ENCODE assay signal across 12 mouse cellular contexts in the genomic region with DNA sequence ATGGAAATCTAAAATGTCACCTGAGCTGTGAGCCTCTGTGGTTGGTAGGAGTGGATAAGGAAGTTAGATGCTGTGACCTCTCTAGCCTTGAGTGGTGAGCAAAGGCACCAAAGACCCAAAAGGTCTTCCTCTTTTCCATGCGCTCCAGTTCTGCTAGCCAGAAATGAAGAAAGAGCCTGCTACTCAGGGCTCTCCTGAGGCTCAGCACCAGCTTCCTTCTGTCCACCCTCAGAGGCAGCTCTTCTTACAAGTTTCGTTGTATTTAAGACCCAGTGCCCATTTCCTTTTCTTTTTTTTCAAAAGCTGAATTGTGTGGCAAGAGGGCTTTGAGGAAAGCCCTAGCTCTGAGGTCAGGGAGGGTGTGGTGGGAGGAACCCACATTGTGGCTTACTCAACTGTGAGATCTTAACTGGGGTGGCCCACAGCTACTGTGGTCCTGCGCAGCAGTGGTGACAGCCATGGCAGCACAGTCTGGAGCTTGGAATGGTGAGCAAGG. TPM values are rescaled to one million over a fixed set of nuclear protein-coding genes. Genes with fewer than 3 reads are reported as not detected.
DNase-seq lines count a peak whose midpoint lies in the region; ATAC-seq and TF ChIP-seq lines count a peak whose summit lies in the region.
"Had no signal": no experiment of that assay in that cellular context is flagged by ENCODE, and none has a peak within 500 bp of the region (broad histone marks: within the 10 kb centered on the region; RNA-seq: fewer than 3 reads in every experiment).

No protein-coding gene starts in this region.

- no peak for TF ChIP-seq CTCF in bone marrow macrophage, adult 2 months (IDR thresholded peaks at IDR 0.05; ENCODE audit: low read depth, low read length)
- TF ChIP-seq CTCF in liver, embryonic 14.5 days (IDR thresholded peaks at IDR 0.05; ENCODE audit: low read depth) = no peak

- H3K36me3 ChIP-seq in lung, embryonic 16.5 days (ENCODE audit: control insufficient read depth, insufficient read depth, low read length) = no peaks in the 10 kb centered on the region
- H3K36me3 ChIP-seq in liver, embryonic 14.5 days (replicated peaks; ENCODE audit: control insufficient read depth, insufficient read depth, low read depth) = no peaks in the 10 kb centered on the region
- no peaks in the 10 kb centered on the region for H3K36me3 ChIP-seq in forebrain, embryonic 15.5 days
- no peaks in the 10 kb centered on the region for H3K36me3 ChIP-seq in midbrain, embryonic 10.5 days
- H3K36me3 ChIP-seq: hindbrain, embryonic 12.5 days; neural tube, embryonic 15.5 days had no signal

- no peak overlapping the region for H3K4me2 ChIP-seq in lung, embryonic 16.5 days (ENCODE audit: low read depth, low read length)
- no peak overlapping the region for H3K4me2 ChIP-seq in liver, embryonic 14.5 days (ENCODE audit: low read depth)
- no peak overlapping the region for H3K4me2 ChIP-seq in forebrain, embryonic 15.5 days (replicated peaks)
- H3K4me2 ChIP-seq: hindbrain, embryonic 12.5 days; midbrain, embryonic 11.5 days; neural tube, embryonic 15.5 days had no signal

- no peak overlapping the region for H3K4me3 ChIP-seq in lung, embryonic 16.5 days (ENCODE audit: low read length)
- no peak overlapping the region for H3K4me3 ChIP-seq in bone marrow macrophage, adult 2 months (ENCODE audit: insufficient read depth, low read length)
- H3K4me3 ChIP-seq in liver, embryonic 14.5 days (ENCODE audit: insufficient read depth in 1 of 2, low read depth in 2 of 2, low read length in 2 of 2) = no peak overlapping the region
- H3K4me3 ChIP-seq in forebrain, embryonic 15.5 days = no peak overlapping the region
- no peak overlapping the region for H3K4me3 ChIP-seq in midbrain, embryonic 10.5 days
- H3K4me3 ChIP-seq: hindbrain, embryonic 12.5 days; neural tube, embryonic 15.5 days had no signal

- no peak for TF ChIP-seq EP300 in liver, embryonic 14.5 days (IDR thresholded peaks at IDR 0.05; ENCODE audit: low read depth)

- no peaks in the 10 kb centered on the region for H3K4me1 ChIP-seq in lung, embryonic 16.5 days (replicated peaks; ENCODE audit: control insufficient read depth, insufficient read depth, low read length)
- peaks cover 52% of the 10 kb centered on the region for H3K4me1 ChIP-seq in bone marrow macrophage, adult 2 months (ENCODE audit: control insufficient read depth, insufficient read depth, low read length)
- peaks cover 0 to 3% of the 10 kb centered on the region in 2 experiments; a peak in 2 of 4 replicates for H3K4me1 ChIP-seq in liver, embryonic 14.5 days (replicated peaks; ENCODE audit: control insufficient read depth in 2 of 2, insufficient read depth in 2 of 2, low read length in 1 of 2)
- H3K4me1 ChIP-seq in forebrain, embryonic 15.5 days = no peaks in the 10 kb centered on the region
- H3K4me1 ChIP-seq in midbrain, embryonic 10.5 days = peaks cover 24% of the 10 kb centered on the region
- H3K4me1 ChIP-seq: hindbrain, embryonic 12.5 days; neural tube, embryonic 15.5 days had no signal

- 77% methylated on average over 3 of the region's 3 CpGs for WGBS in lung, embryonic 16.5 days
- WGBS in liver, embryonic 14.5 days (ENCODE audit: insufficient replicate concordance) = 29% methylated on average over 3 of the region's 3 CpGs
- 74% methylated on average over 3 of the region's 3 CpGs for WGBS in forebrain, embryonic 15.5 days
- 71% methylated on average over 3 of the region's 3 CpGs for WGBS in midbrain, embryonic 10.5 days

- TF ChIP-seq POLR2A in bone marrow macrophage, adult 2 months (IDR thresholded peaks at IDR 0.05; ENCODE audit: borderline replicate concordance, low read depth, low read length) = no peak

- DNase-seq in lung, postnatal 14 days = no peak
- DNase-seq in liver, embryonic 14.5 days (ENCODE audit: low read depth in 3 of 3, low spot score in 3 of 3) = no peak
- no peak for DNase-seq in midbrain, embryonic 10.5 days (ENCODE audit: low spot score)
- DNase-seq: right cerebral cortex, postnatal 14 days; thymus, adult 18-20 months had no signal

- H3K27me3 ChIP-seq in lung, embryonic 16.5 days (ENCODE audit: control insufficient read depth, insufficient read depth, low read depth, low read length) = no peaks in the 10 kb centered on the region
- no peaks in the 10 kb centered on the region for H3K27me3 ChIP-seq in liver, embryonic 14.5 days (ENCODE audit: control insufficient read depth, insufficient read depth, low read length)
- H3K27me3 ChIP-seq in forebrain, embryonic 15.5 days = no peaks in the 10 kb centered on the region
- H3K27me3 ChIP-seq in midbrain, embryonic 10.5 days (ENCODE audit: low read depth, poor library complexity, severe bottlenecking) = peaks cover 93% of the 10 kb centered on the region

- no peak overlapping the region for H3K27ac ChIP-seq in lung, embryonic 16.5 days (ENCODE audit: low read length)
- peak overlapping the region; percentile 79 for H3K27ac ChIP-seq in bone marrow macrophage, adult 2 months (ENCODE audit: insufficient read depth, low read depth, low read length)
- H3K27ac ChIP-seq in liver, embryonic 14.5 days = no peak overlapping the region
- no peak overlapping the region for H3K27ac ChIP-seq in forebrain, embryonic 15.5 days (replicated peaks)
- no peak overlapping the region for H3K27ac ChIP-seq in midbrain, embryonic 10.5 days (replicated peaks)
- H3K27ac ChIP-seq: hindbrain, embryonic 12.5 days; neural tube, embryonic 15.5 days had no signal

- H3K9ac ChIP-seq in lung, embryonic 16.5 days (ENCODE audit: low read length) = no peak overlapping the region
- H3K9ac ChIP-seq in liver, embryonic 14.5 days (replicated peaks) = no peak overlapping the region
- no peak overlapping the region for H3K9ac ChIP-seq in forebrain, embryonic 15.5 days (replicated peaks)
- H3K9ac ChIP-seq: hindbrain, embryonic 12.5 days; neural tube, embryonic 15.5 days had no signal

- no peaks in the 10 kb centered on the region for H3K9me3 ChIP-seq in lung, embryonic 16.5 days (ENCODE audit: control insufficient read depth, low read length)
- no peaks in the 10 kb centered on the region for H3K9me3 ChIP-seq in liver, embryonic 14.5 days (ENCODE audit: control insufficient read depth, low read length)
- H3K9me3 ChIP-seq in forebrain, embryonic 15.5 days = no peaks in the 10 kb centered on the region
- no peaks in the 10 kb centered on the region for H3K9me3 ChIP-seq in midbrain, embryonic 10.5 days (replicated peaks)
- H3K9me3 ChIP-seq: hindbrain, embryonic 12.5 days; neural tube, embryonic 15.5 days had no signal

- 0 out of 2 replicates have a peak, but pooled peaks have one; percentile 34 for ATAC-seq in lung, embryonic 16.5 days (ENCODE audit: low read depth)
- peak; percentile 51; the same call in 1 of the 2 replicates for ATAC-seq in liver, embryonic 14.5 days (ENCODE audit: insufficient read depth)
- peak; percentile 84 for ATAC-seq in neutrophil, adult 5-6 weeks (ENCODE audit: extremely low read depth, insufficient number of reproducible peaks, low FRiP score, poor library complexity, severe bottlenecking)
- ATAC-seq in forebrain, embryonic 15.5 days (replicated peaks) = no peak

RNA-seq across cellular contexts. Expression of a gene that starts 34.2 kb away (rescaled TPM):
- 1.8 and 2.9 TPM in 2 replicates for polyA plus RNA-seq in lung, embryonic 16.5 days (2015; fragmentation: Nextera tagmentation; extraction: Ambion mirVana)
- polyA plus RNA-seq in bone marrow macrophage, adult 2 months (2012; ENCODE audit: insufficient read depth, insufficient read length, missing spikeins) = 26.5 and 27.0 TPM in 2 replicates
- 1.1 and 1.3 TPM in 2 replicates for polyA plus RNA-seq in liver, embryonic 14.5 days (2012; rRNA removed)
- 0.04 and 0.15 TPM in 2 replicates for polyA plus RNA-seq in liver, embryonic 14.5 days (2014; fragmentation: Nextera tagmentation; extraction: Ambion mirVana)
- total RNA-seq in neutrophil, adult 5-6 weeks (2017) = 2.3 and 3.0 TPM in 2 replicates
- polyA plus RNA-seq in forebrain, embryonic 15.5 days (2015; fragmentation: Nextera tagmentation; extraction: Ambion mirVana) = 6.3 and 7.5 TPM in 2 replicates
- polyA plus RNA-seq in midbrain, embryonic 10.5 days (2016; fragmentation: Nextera tagmentation; extraction: Ambion mirVana) = 4.0 and 4.8 TPM in 2 replicates
